Mouse (Mus musculus) telencephalon, adult 2 months (tissue): Measurements from ENCODE around the gene Zfp988.
"Not testable (repeated sequence)": the region's sequence is repeated elsewhere in the genome, so short reads cannot be mapped to it uniquely, and the experiment has no call there.

Experiments used
- DNase-seq: peaks from one replicate; pipeline ENCODE4 v3.0.0-alpha.2; 2011; ENCODE audit warnings: low read depth, low spot score

The Zfp988 gene

GRCm38 (mm10) chr4:147305436-147305835 lies at the start of gene Zfp988:
TSS of gene Zfp988 (plus strand) at chr4:147305674.
- DNase-seq, result not testable (repeated sequence)

GRCm38 (mm10) chr4:147262708-147263107 lies 42.8 kb upstream of the Zfp988 start:
- not testable (repeated sequence) for DNase-seq

- DNase-seq, result not testable (repeated sequence)
Observed at GRCm38 (mm10) chr4:147267302-147267701, 38.2 kb upstream of the Zfp988 start.

- not testable (repeated sequence) for DNase-seq
Observed at GRCm38 (mm10) chr4:147268735-147269134, 36.7 kb upstream of the Zfp988 start.

GRCm38 (mm10) chr4:147270026-147270425 lies 35.4 kb upstream of the Zfp988 start:
- DNase-seq, result not testable (repeated sequence)

GRCm38 (mm10) chr4:147271601-147272000 lies 33.9 kb upstream of the Zfp988 start:
- DNase-seq, result not testable (repeated sequence)

GRCm38 (mm10) chr4:147275021-147275772 lies 30.3 kb upstream of the Zfp988 start:
- DNase-seq, result not testable (repeated sequence)

GRCm38 (mm10) chr4:147275773-147276140 lies 29.7 kb upstream of the Zfp988 start:
- not testable (repeated sequence) for DNase-seq

- not testable (repeated sequence) for DNase-seq
Observed at GRCm38 (mm10) chr4:147280406-147280805, 25.1 kb upstream of the Zfp988 start.

GRCm38 (mm10) chr4:147298585-147298984 lies 6.9 kb upstream of the Zfp988 start:
- DNase-seq, result not testable (repeated sequence)

- not testable (repeated sequence) for DNase-seq
Observed at GRCm38 (mm10) chr4:147302375-147302774, 3.1 kb upstream of the Zfp988 start.

GRCm38 (mm10) chr4:147335036-147335690 lies 29.7 kb downstream of the Zfp988 start:
- not testable (repeated sequence) for DNase-seq

- not testable (repeated sequence) for DNase-seq
Observed at GRCm38 (mm10) chr4:147335691-147336367, 30.4 kb downstream of the Zfp988 start.

- DNase-seq, result not testable (repeated sequence)
Observed at GRCm38 (mm10) chr4:147336368-147337195, 31.1 kb downstream of the Zfp988 start.

- DNase-seq, result not testable (repeated sequence)
Observed at GRCm38 (mm10) chr4:147337520-147337919, 32.0 kb downstream of the Zfp988 start.

GRCm38 (mm10) chr4:147338032-147338610 lies 32.6 kb downstream of the Zfp988 start:
- no peak for DNase-seq

GRCm38 (mm10) chr4:147338706-147339105 lies 33.2 kb downstream of the Zfp988 start:
- DNase-seq, result not testable (repeated sequence)

GRCm38 (mm10) chr4:147339601-147340219 lies 34.2 kb downstream of the Zfp988 start:
- DNase-seq, result not testable (repeated sequence)

GRCm38 (mm10) chr4:147340236-147340635 lies 34.8 kb downstream of the Zfp988 start:
- DNase-seq, result not testable (repeated sequence)

GRCm38 (mm10) chr4:147340876-147341275 lies 35.4 kb downstream of the Zfp988 start:
- DNase-seq, result not testable (repeated sequence)
